Mouse (Mus musculus): ENCODE data around the gene Pla2g4a.

DNA sequence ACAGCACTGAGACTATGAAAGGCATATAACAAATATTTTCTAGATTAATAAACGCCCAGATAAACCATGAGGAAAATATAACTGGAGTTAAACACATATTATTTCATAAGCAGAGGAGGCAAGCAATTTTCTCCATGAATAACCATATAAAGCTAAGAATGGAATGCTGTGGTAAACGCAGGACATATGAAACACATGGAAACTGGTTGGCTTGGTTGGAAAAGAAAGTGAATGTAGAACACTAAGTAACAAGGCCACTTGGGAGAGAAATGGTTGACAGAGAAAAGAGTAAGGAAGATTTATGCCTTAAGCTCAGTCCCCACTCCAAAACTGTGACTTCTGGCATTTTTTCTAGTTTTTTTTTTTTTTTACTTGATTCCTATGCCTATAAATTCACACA is 127.2 kb downstream of the Pla2g4a start:
- TF ChIP-seq POLR2A (IDR thresholded peaks at IDR 0.05; ENCODE audit: low read depth, low read length) (no peak), CTCF (IDR thresholded peaks at IDR 0.05; ENCODE audit: borderline replicate concordance, insufficient read depth, low read length) (no peak)

All from embryonic fibroblast, embryonic 13.5 days (primary cell).